Mouse (Mus musculus): ENCODE measurements at regions not wholly inside any gene's neighbourhood (a gene's known extent, or its start where the extent isn't known, plus 50 kb on each side); places are given as distances from the start of the nearest gene placed in this dataset.

GRCm38 (mm10) chr10:101614230-101614629 is 67.1 kb upstream of the Mgat4c start:
- peak in 1 of 2 experiments; percentile 2 for DNase-seq (ENCODE audit: low spot score in 2 of 2)
